25 mouse cellular contexts compared by ENCODE assay signal in the genomic region with DNA sequence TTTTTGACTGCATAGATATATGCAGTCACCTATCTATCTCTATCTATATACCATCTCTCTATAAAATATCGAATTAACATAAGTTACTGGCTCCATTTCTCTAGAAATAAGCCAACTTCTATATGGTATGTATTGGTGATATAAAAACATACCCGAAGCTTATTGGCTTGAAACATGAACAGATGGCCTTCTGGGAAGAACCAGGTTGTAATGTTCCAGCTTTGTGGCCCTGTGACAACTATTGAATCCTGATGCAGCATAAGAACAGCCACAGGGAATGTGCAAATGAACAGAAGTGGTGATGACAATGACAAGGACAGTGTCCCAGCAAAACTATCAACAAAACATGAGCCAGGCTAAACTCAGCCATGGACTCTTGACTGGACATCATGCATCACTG.
DNase-seq lines count a peak whose midpoint lies in the region; ATAC-seq and TF ChIP-seq lines count a peak whose summit lies in the region.
"Had no signal": no experiment of that assay in that cellular context is flagged by ENCODE, and none has a peak within 500 bp of the region (broad histone marks: within the 10 kb centered on the region; RNA-seq: fewer than 3 reads in every experiment).

No protein-coding gene starts in this region.

- no peak for TF ChIP-seq CTCF in layer of hippocampus, adult 2 months (conservative IDR thresholded peaks at IDR 0.05)
- no peak for TF ChIP-seq CTCF in brain, embryonic 14.5 days (IDR thresholded peaks at IDR 0.05; ENCODE audit: borderline replicate concordance, extremely low read depth, insufficient read depth, insufficient read length)

- H3K4me1 ChIP-seq in forebrain, embryonic 13.5 days = peaks cover 25% of the 10 kb centered on the region
- H3K4me1 ChIP-seq in forebrain, embryonic 10.5 days = peaks cover 8% of the 10 kb centered on the region; the same call in 1 of the 2 replicates

- H3K4me3 ChIP-seq in forebrain, embryonic 13.5 days = no peak overlapping the region
- H3K4me3 ChIP-seq in forebrain, embryonic 10.5 days = no peak overlapping the region
- no peak overlapping the region for H3K4me3 ChIP-seq in layer of hippocampus, adult 2 months
- H3K4me3 ChIP-seq: heart, embryonic 12.5 days; heart, embryonic 15.5 days; hindbrain, embryonic 10.5 days; hindbrain, embryonic 13.5 days; intestine, embryonic 15.5 days had no signal

- DNase-seq in forebrain, embryonic 10.5 days (ENCODE audit: extremely low spot score, low spot score) = no peak
- peak; percentile 39 to 41 for DNase-seq in layer of hippocampus, adult 2 months (ENCODE audit: low spot score in 2 of 2)
- no peak for DNase-seq in layer of hippocampus, postnatal 10 days (ENCODE audit: low spot score in 2 of 2)
- DNase-seq in brain, embryonic 14.5 days (ENCODE audit: low read depth) = peak; percentile 76
- no peak for DNase-seq in spleen, postnatal 14 days (ENCODE audit: low spot score in 2 of 2)
- no peak for DNase-seq in right cerebral cortex, adult 2 months (ENCODE audit: low spot score in 2 of 2)
- DNase-seq: adrenal gland, postnatal 10 days; adrenal gland, postnatal 36 days; B cell, adult 2 months; cerebellum, adult 11-12 months; cerebellum, adult 8-10 months; cerebellum, postnatal 36 days; gastrocnemius, postnatal 25 days; heart, adult 18-20 months; heart, postnatal 10 days; heart, postnatal 36 days had no signal

- peaks cover under 1% of the 10 kb centered on the region; the same call in 1 of the 2 replicates for H3K27me3 ChIP-seq in forebrain, embryonic 13.5 days
- 0 out of 2 replicates have a peak, but pooled peaks cover 6% of the 10 kb centered on the region for H3K27me3 ChIP-seq in forebrain, embryonic 10.5 days (ENCODE audit: poor library complexity, severe bottlenecking)
- H3K27me3 ChIP-seq: heart, embryonic 12.5 days; heart, embryonic 15.5 days; intestine, embryonic 15.5 days; Patski had no signal

- 78% methylated on average over 2 of the region's 2 CpGs for WGBS in forebrain, embryonic 13.5 days
- 86% methylated on average over 2 of the region's 2 CpGs for WGBS in forebrain, embryonic 10.5 days

- peak; percentile 43; the same call in 1 of the 2 replicates for ATAC-seq in forebrain, embryonic 13.5 days
- ATAC-seq: hindbrain, embryonic 16.5 days; intestine, embryonic 15.5 days; Patski had no signal

- TF ChIP-seq POLR2A in brain, embryonic 14.5 days (IDR thresholded peaks at IDR 0.05; ENCODE audit: borderline replicate concordance, extremely low read depth, insufficient read depth, insufficient read length, poor library complexity, severe bottlenecking) = no peak

- H3K36me3 ChIP-seq in forebrain, embryonic 13.5 days (ENCODE audit: poor library complexity, severe bottlenecking) = no peaks in the 10 kb centered on the region
- H3K36me3 ChIP-seq in forebrain, embryonic 10.5 days (replicated peaks) = no peaks in the 10 kb centered on the region
- H3K36me3 ChIP-seq: G1E; heart, embryonic 12.5 days; heart, embryonic 15.5 days; hindbrain, embryonic 10.5 days; hindbrain, embryonic 13.5 days; intestine, embryonic 15.5 days had no signal

- no peak overlapping the region for H3K9ac ChIP-seq in forebrain, embryonic 13.5 days
- H3K9ac ChIP-seq: heart, embryonic 12.5 days; heart, embryonic 15.5 days; hindbrain, embryonic 13.5 days; intestine, embryonic 15.5 days had no signal

- H3K27ac ChIP-seq in forebrain, embryonic 13.5 days = no peak overlapping the region
- no peak overlapping the region for H3K27ac ChIP-seq in forebrain, embryonic 10.5 days
- peak overlapping the region; percentile 62 for H3K27ac ChIP-seq in layer of hippocampus, adult 2 months
- H3K27ac ChIP-seq: heart, embryonic 15.5 days; hindbrain, embryonic 10.5 days; hindbrain, embryonic 13.5 days; intestine, embryonic 15.5 days had no signal

- no peaks in the 10 kb centered on the region for H3K9me3 ChIP-seq in forebrain, embryonic 13.5 days (replicated peaks)
- no peaks in the 10 kb centered on the region for H3K9me3 ChIP-seq in forebrain, embryonic 10.5 days
- H3K9me3 ChIP-seq: heart, embryonic 12.5 days; heart, embryonic 15.5 days; hindbrain, embryonic 10.5 days; hindbrain, embryonic 13.5 days; intestine, embryonic 15.5 days had no signal

- no peak overlapping the region for H3K4me2 ChIP-seq in forebrain, embryonic 13.5 days
- H3K4me2 ChIP-seq: heart, embryonic 12.5 days; heart, embryonic 15.5 days; hindbrain, embryonic 13.5 days; intestine, embryonic 15.5 days had no signal

Comparison
In these comparisons a context has a peak if more than half of its experiments do, and no peak if none do; other contexts are left out.
1. DNase-seq: peak in layer of hippocampus, adult 2 months (2 of 2) and brain, embryonic 14.5 days (single experiment); none in forebrain, embryonic 10.5 days (single experiment), layer of hippocampus, postnatal 10 days (0 of 2), spleen, postnatal 14 days (0 of 2) and right cerebral cortex, adult 2 months (0 of 2).